In the genomic region with DNA sequence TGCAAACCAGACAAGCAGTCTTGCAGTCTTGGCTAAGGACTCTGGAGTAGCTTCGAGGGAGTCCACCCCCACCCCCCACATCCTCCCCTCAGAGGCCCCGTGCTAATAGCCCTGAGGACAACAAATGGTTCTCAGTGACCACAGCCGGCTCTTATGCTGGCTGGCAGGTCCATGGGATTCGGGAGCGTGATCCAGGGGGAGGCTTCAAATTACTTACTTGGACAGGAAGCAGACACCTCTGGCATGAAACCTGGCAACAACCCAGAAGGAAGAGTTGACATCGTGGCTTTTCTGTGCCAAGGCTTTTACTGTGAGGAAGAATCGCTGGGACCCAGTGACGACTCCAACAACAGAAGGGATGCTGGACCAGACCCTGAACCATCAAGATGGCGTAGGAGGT, we compare ENCODE assay signal across 28 mouse cellular contexts. TPM values are rescaled to one million over a fixed set of nuclear protein-coding genes. Genes with fewer than 3 reads are reported as not detected.
A peak's percentile ranks its signal among the peaks of the same experiment; 100 is the strongest.
DNase-seq lines count a peak whose midpoint lies in the region; ATAC-seq lines count a peak whose summit lies in the region.
"Had no signal": no experiment of that assay in that cellular context is flagged by ENCODE, and none has a peak within 500 bp of the region (broad histone marks: within the 10 kb centered on the region; RNA-seq: fewer than 3 reads in every experiment).

No protein-coding gene starts in this region.

- ATAC-seq in liver, embryonic 11.5 days (replicated peaks; ENCODE audit: low FRiP score): no peak
- ATAC-seq: forebrain, embryonic 14.5 days; forebrain, embryonic 16.5 days had no signal

- intact Hi-C loops in heart, postnatal 36 days (cut with DNase I): no loop called here

- no peak overlapping the region for H3K27ac ChIP-seq in liver, embryonic 11.5 days (ENCODE audit: low read depth, low read length)
- H3K27ac ChIP-seq: embryonic facial prominence, embryonic 12.5 days; embryonic facial prominence, embryonic 15.5 days; forebrain, embryonic 10.5 days; forebrain, embryonic 12.5 days had no signal

- no peak overlapping the region for H3K4me3 ChIP-seq in liver, embryonic 11.5 days (ENCODE audit: low read depth, low read length)
- H3K4me3 ChIP-seq: embryonic facial prominence, embryonic 12.5 days; embryonic facial prominence, embryonic 15.5 days; erythroblast, embryonic 14.5 days; forebrain, embryonic 10.5 days; forebrain, embryonic 12.5 days had no signal

- peak; percentile 19 for DNase-seq in embryo, embryonic 9.5 days (ENCODE audit: extremely low spot score)
- DNase-seq in embryo, embryonic 10.5 days (ENCODE audit: low spot score): no peak
- peak; percentile 80 for DNase-seq in heart, adult 11 months
- no peak for DNase-seq in heart, postnatal 36 days
- DNase-seq in retina, postnatal 1 day: peak; percentile 7
- DNase-seq in retina, embryonic 14.5 days (ENCODE audit: low spot score): no peak
- DNase-seq in MN1 (ENCODE audit: low spot score): peak; percentile 74
- no peak for DNase-seq in liver, embryonic 11.5 days (ENCODE audit: low spot score)
- DNase-seq: adrenal gland, adult 2 months; adrenal gland, postnatal 10 days; adrenal gland, postnatal 25 days; cerebellum, adult 11 months; cerebellum, adult 18-20 months; cerebellum, adult 8-10 months; cerebellum, adult 9-11 months; cerebellum, postnatal 14 days; cerebellum, postnatal 36 days had no signal

- WGBS in liver, embryonic 11.5 days: 33% methylated on average over 9 of the region's 9 CpGs

- H3K27me3 ChIP-seq in liver, embryonic 11.5 days (replicated peaks; ENCODE audit: control insufficient read depth, insufficient read depth, low read length): peaks cover 32% of the 10 kb centered on the region

- no peaks in the 10 kb centered on the region for H3K36me3 ChIP-seq in liver, embryonic 11.5 days (ENCODE audit: control insufficient read depth, insufficient read depth, low read length)
- H3K36me3 ChIP-seq: embryonic facial prominence, embryonic 12.5 days; embryonic facial prominence, embryonic 15.5 days; forebrain, embryonic 10.5 days; forebrain, embryonic 12.5 days; G1E had no signal

- no peak overlapping the region for H3K4me2 ChIP-seq in liver, embryonic 11.5 days
- H3K4me2 ChIP-seq: embryonic facial prominence, embryonic 12.5 days; embryonic facial prominence, embryonic 15.5 days; forebrain, embryonic 12.5 days had no signal

- H3K9me3 ChIP-seq in liver, embryonic 11.5 days (ENCODE audit: control insufficient read depth, low read length): no peaks in the 10 kb centered on the region
- H3K9me3 ChIP-seq: embryonic facial prominence, embryonic 12.5 days; embryonic facial prominence, embryonic 15.5 days; forebrain, embryonic 10.5 days; forebrain, embryonic 12.5 days; G1E had no signal

- no peaks in the 10 kb centered on the region for H3K4me1 ChIP-seq in liver, embryonic 11.5 days (replicated peaks; ENCODE audit: control insufficient read depth, insufficient read depth, low read length)
- H3K4me1 ChIP-seq: embryonic facial prominence, embryonic 12.5 days; embryonic facial prominence, embryonic 15.5 days had no signal

- no peak overlapping the region for H3K9ac ChIP-seq in liver, embryonic 11.5 days (ENCODE audit: low read depth, low read length)
- H3K9ac ChIP-seq: embryonic facial prominence, embryonic 12.5 days; embryonic facial prominence, embryonic 15.5 days; forebrain, embryonic 12.5 days had no signal

RNA-seq across cellular contexts. Expression of gene Cdk5r2, which starts 8.4 kb away (rescaled TPM):
- not detected for total RNA-seq in heart, postnatal 36 days (2021)
- 0.35 and 0.36 TPM in 2 replicates for polyA plus RNA-seq in liver, embryonic 11.5 days (2014; fragmentation: Nextera tagmentation; extraction: Ambion mirVana)
- total RNA-seq: common myeloid progenitor, adult 5-6 weeks; G1E had no signal
- polyA plus RNA-seq: erythroblast, embryonic 14.5 days; G1E had no signal

RNA-seq across cellular contexts. Expression of gene Fev, which starts 38.9 kb away (rescaled TPM):
- not detected for total RNA-seq in heart, postnatal 36 days (2021)
- polyA plus RNA-seq in liver, embryonic 11.5 days (2014; fragmentation: Nextera tagmentation; extraction: Ambion mirVana): 0.23 and 0.31 TPM in 2 replicates
- total RNA-seq: common myeloid progenitor, adult 5-6 weeks had no signal
- polyA plus RNA-seq: C2C12; erythroblast, embryonic 14.5 days; forebrain, embryonic 10.5 days; forebrain, embryonic 12.5 days; forebrain, embryonic 14.5 days; forebrain, embryonic 16.5 days; frontal cortex, adult 2 months; G1E had no signal

RNA-seq across cellular contexts. Expression of gene Cryba2, which starts 46.6 kb away (rescaled TPM):
- total RNA-seq in heart, postnatal 36 days (2021): not detected
- not detected in 2 replicates for polyA plus RNA-seq in liver, embryonic 11.5 days (2014; fragmentation: Nextera tagmentation; extraction: Ambion mirVana)
- total RNA-seq: common myeloid progenitor, adult 5-6 weeks; G1E had no signal
- polyA plus RNA-seq: C2C12; erythroblast, embryonic 14.5 days; forebrain, embryonic 10.5 days; forebrain, embryonic 12.5 days; forebrain, embryonic 14.5 days; forebrain, embryonic 16.5 days; G1E had no signal

RNA-seq across cellular contexts. Expression of gene Wnt10a, which starts 55.0 kb away (rescaled TPM):
- total RNA-seq in heart, postnatal 36 days (2021): not detected
- polyA plus RNA-seq in liver, embryonic 11.5 days (2014; fragmentation: Nextera tagmentation; extraction: Ambion mirVana): 0.10 and 0.22 TPM in 2 replicates
- total RNA-seq: common myeloid progenitor, adult 5-6 weeks had no signal
- polyA plus RNA-seq: G1E had no signal

Comparison
In these comparisons a context has a peak if more than half of its experiments do, and no peak if none do; other contexts are left out.
1. DNase-seq: peak in embryo, embryonic 9.5 days (single experiment), heart, adult 11 months (single experiment), retina, postnatal 1 day (single experiment) and MN1 (single experiment); none in embryo, embryonic 10.5 days (single experiment), heart, postnatal 36 days (0 of 2), retina, embryonic 14.5 days (single experiment) and liver, embryonic 11.5 days (single experiment).